Mouse (Mus musculus) cerebellum, adult 2 months (tissue): ENCODE measurements around the gene Pygb. TPM values are rescaled to one million over a fixed set of nuclear protein-coding genes. Genes with fewer than 3 reads are reported as not detected.

Experiments used
- DNase-seq, 2 experiments: peaks; one replicate each; pipeline ENCODE4 v3.0.0; 2021
- H3K27ac ChIP-seq: fragments of 200-500 bp; 2 replicates; pipeline ENCODE4 v1.5.1; 2012; ENCODE audit warnings: low read length, control low read depth, inconsistent platforms; ENCODE audit not compliant: insufficient read depth
- H3K27me3 ChIP-seq: fragments of 200-500 bp; 2 replicates; pipeline ENCODE4 v1.6.1; 2012; ENCODE audit warnings: inconsistent platforms, mild to moderate bottlenecking, low read length, moderate library complexity; ENCODE audit not compliant: control insufficient read depth, insufficient read depth
- H3K4me1 ChIP-seq: fragments of 200-500 bp; 2 replicates; pipeline ENCODE4 v1.6.1; 2011; ENCODE audit warnings: low read length; ENCODE audit not compliant: control insufficient read depth, insufficient read depth
- H3K4me3 ChIP-seq: fragments of 200-500 bp; replicated peaks from 2 replicates; pipeline ENCODE3; 2011; ENCODE audit warnings: mild to moderate bottlenecking, low read depth, low read length, control low read depth; ENCODE audit not compliant: insufficient read depth
- CTCF ChIP-seq: fragments of 200-500 bp; IDR thresholded peaks from 2 replicates; pipeline ENCODE4 v1.5.1; 2011; ENCODE audit warnings: low read depth, mild to moderate bottlenecking, control low read depth, low read length, moderate library complexity, borderline replicate concordance; ENCODE audit not compliant: insufficient read depth
- POLR2A ChIP-seq: fragments of 200-500 bp; IDR thresholded peaks from 2 replicates; pipeline ENCODE4 v1.6.1; 2011; ENCODE audit warnings: low read length, control low read depth, borderline replicate concordance; ENCODE audit not compliant: insufficient read depth
- WGBS: fragments of 180-500 bp; shearing (Covaris S2); methylation state at CpG from one replicate; pipeline ENCODE4 v1.1.7; 2018; 5-methylcytosine and 5-hydroxymethylcytosine counted together
- polyA plus RNA-seq: library from polyadenylated mRNA; depleted of rRNA; stranded (reverse); fragments of >200 nt; gene quantifications from 2 replicates; pipeline ENCODE4 v1.2.3, GENCODE M21; 2012

Gene Pygb
- polyA plus RNA-seq, 1 experiment = 144 TPM

DNA sequence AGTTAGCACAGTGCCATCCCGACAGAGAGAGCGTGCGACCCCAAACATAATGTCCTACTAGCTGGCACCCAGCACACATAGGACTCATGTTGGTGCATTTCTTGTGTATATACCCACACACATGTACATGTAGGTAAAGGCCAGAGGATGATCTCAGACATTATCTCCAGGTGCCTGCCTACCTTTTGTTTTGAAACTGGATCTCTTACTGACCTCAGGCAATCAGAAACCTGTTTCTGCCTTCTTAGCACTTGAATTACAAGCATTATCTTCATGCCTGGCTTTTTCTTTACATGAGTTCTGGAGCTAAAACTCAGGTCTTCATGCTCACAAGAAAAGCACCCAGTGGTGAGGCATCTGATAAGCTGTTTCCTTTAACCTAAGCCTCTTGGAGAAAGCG, 49.4 kb downstream of the Pygb start:
- Histone ChIP-seq H3K27me3 (no peaks in the 10 kb centered on the region), H3K4me3 (no peak overlapping the region), H3K27ac (no peak overlapping the region), H3K4me1 (peaks cover 10% of the 10 kb centered on the region)
- no peak for DNase-seq
- TF ChIP-seq CTCF = no peak
- TF ChIP-seq POLR2A = no peak
- 97% methylated on average over 4 of the region's 4 CpGs for WGBS

DNA sequence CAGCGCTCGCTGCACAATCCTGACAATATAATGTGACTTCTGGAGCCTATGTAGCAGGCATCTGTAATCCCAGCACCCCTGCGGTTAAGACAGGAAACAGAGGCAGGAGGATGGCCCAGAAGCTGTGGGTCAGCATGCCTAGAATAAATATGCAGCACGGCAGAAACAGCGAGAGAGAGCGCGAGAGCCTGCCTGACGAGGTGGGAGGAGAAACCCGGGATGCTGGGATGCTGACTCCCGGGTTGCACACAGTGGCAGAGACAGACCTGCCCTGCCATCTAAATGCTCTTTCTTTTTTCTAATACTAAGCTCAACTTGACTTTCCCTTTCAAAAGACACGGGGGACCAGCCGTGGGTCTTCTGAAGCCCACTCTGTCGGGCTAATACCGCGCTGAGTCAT, 50.4 kb downstream of the Pygb start:
- H3K4me3 ChIP-seq = no peak overlapping the region
- no peak for TF ChIP-seq CTCF
- TF ChIP-seq POLR2A = no peak
- DNase-seq = no peak
- 72% methylated on average over 15 of the region's 15 CpGs for WGBS
- H3K27me3 ChIP-seq = no peaks in the 10 kb centered on the region
- peaks cover 4% of the 10 kb centered on the region for H3K4me1 ChIP-seq
- no peak overlapping the region for H3K27ac ChIP-seq

DNA sequence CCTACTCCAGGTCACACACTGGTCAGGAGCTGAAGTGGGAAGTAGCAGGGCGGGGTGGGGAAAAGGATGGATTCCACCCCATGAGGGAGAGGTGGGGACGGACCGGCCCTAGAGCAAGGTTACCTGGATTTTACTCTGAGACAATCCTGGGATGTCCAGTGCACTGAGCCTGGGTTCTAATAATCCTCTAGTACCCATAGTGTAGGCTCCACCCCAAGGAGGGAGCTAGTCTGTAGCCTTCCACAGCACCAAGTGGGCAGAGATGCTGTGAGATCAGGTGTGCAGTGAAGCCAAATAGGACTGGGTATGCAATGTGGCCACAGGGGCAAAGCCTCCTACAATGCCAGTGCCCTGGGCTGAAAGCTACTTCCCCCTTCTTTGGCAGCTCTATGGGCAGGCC, 51.2 kb downstream of the Pygb start:
- DNase-seq = no peak
- WGBS = 98% methylated on average over 3 of the region's 3 CpGs
- Histone ChIP-seq H3K27me3 (no peaks in the 10 kb centered on the region), H3K4me1 (no peaks in the 10 kb centered on the region), H3K4me3 (no peak overlapping the region), H3K27ac (no peak overlapping the region)
- TF ChIP-seq POLR2A (no peak), CTCF (no peak)

DNA sequence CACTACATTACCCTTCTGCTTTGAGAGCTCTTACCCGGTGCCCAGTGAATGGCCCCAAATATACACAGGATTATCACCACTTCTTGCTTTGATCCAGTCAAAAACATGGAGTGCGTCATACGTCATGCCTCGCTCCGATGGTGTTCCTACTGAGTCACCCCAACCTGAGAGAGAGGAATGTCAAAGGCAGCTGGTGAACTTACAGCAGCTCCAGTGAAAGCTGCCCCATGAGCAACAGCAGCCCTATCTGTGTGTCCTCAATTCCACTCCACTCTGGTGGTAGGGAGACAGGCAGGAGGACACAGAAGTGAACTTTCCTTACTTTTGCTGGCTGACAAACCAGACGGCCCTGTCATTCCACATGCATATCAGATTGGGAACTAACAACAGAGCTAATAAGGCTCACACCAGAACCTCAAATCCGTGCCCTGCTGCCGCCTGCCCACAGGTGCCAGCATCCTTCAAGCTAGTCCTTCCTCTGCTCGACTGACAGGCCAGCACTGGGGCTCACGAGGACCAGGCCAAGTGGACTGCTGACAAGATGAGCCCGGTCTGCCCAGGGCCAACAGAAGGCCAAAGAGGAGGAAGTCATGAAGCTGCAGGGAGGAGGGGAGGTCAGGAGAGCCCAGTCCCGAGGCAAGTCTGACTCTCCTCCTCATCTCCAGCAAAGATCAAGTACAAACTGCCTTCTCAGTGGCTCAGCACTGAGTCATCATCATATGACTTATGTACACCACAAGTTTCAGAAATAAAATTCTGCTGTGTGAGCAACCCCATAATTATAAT, 53.3 kb downstream of the Pygb start:
- Histone ChIP-seq H3K4me3 (no peak overlapping the region), H3K27ac (no peak overlapping the region), H3K27me3 (no peaks in the 10 kb centered on the region), H3K4me1 (no peaks in the 10 kb centered on the region)
- TF ChIP-seq CTCF (no peak), POLR2A (no peak)
- WGBS = 45% methylated on average over 12 of the region's 12 CpGs
- DNase-seq = peak in 1 of 2 experiments; percentile 29

DNA sequence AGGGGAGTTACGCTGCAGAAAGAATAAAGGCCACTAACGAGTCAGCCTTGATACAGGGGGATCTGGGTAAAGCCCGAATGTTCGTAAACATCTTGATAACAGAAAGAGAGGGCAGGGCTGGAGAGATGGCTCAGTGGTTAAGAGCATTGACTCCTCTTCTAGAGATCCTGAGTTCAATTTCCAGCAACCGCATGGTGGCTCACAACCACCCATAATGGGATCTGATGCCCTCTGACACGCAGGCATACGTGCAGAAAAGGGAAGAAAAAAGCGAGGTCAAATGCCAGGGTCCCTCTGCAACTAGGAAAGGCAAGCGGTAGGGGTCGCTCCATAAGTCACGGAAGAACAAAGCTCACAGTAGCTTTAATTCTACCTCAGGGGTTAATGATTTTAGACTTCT, 54.6 kb downstream of the Pygb start:
- Histone ChIP-seq H3K27ac (no peak overlapping the region), H3K4me3 (no peak overlapping the region), H3K27me3 (no peaks in the 10 kb centered on the region), H3K4me1 (no peaks in the 10 kb centered on the region)
- DNase-seq = no peak
- TF ChIP-seq CTCF (no peak), POLR2A (no peak)
- 81% methylated on average over 11 of the region's 11 CpGs for WGBS

DNA sequence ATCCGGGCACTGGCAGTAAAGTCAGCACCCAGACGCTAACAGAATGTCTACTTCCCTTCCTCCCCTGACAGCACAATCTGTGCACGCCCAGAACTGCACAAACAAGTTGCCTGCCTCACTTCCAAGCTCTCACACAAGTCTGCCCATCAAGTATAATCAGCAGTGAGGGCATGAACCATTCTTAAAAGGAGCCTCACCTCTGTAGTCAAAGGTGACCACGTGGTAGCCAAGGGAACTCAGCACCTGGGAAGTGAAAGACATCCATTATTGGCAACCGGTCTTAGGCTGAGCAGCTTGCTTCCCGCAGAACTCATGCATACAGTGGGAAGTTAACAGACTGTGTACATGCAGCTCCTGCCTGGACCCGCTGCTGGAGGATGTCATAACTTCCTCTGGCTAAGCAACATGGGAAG, 55.5 kb downstream of the Pygb start:
- no peak for TF ChIP-seq POLR2A
- TF ChIP-seq CTCF = no peak
- DNase-seq = no peak
- Histone ChIP-seq H3K4me1 (no peaks in the 10 kb centered on the region), H3K27ac (no peak overlapping the region), H3K4me3 (no peak overlapping the region), H3K27me3 (no peaks in the 10 kb centered on the region)
- WGBS = 73% methylated on average over 7 of the region's 7 CpGs

DNA sequence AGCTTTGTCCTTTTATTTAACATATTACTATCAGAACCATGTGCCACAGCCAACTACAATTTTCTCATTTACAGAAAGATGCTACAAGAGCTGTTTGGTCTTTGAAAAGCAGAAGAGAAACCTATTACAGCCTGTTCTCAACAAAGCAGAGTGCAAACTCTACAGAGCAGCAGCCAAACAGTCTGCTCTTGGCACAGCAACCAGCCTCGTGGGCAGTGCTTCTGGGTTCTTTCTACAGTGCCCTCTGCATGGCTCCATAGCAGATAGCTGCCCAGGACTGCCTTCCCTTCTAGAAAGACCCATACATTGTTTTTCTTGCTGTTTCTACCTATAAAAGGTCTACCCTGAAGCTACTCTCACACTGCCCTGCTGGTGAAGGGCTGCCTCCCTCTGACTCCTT, 58.3 kb downstream of the Pygb start:
- 6% methylated on average over 1 of the region's 1 CpGs for WGBS
- H3K4me1 ChIP-seq = peaks cover 3% of the 10 kb centered on the region; the same call in 1 of the 2 replicates
- H3K27ac ChIP-seq = peak overlapping the region; percentile 67; the same call in 1 of the 2 replicates
- TF ChIP-seq CTCF = no peak
- TF ChIP-seq POLR2A = no peak
- no peak overlapping the region for H3K4me3 ChIP-seq
- H3K27me3 ChIP-seq = no peaks in the 10 kb centered on the region
- DNase-seq = peak in 1 of 2 experiments; percentile 36

DNA sequence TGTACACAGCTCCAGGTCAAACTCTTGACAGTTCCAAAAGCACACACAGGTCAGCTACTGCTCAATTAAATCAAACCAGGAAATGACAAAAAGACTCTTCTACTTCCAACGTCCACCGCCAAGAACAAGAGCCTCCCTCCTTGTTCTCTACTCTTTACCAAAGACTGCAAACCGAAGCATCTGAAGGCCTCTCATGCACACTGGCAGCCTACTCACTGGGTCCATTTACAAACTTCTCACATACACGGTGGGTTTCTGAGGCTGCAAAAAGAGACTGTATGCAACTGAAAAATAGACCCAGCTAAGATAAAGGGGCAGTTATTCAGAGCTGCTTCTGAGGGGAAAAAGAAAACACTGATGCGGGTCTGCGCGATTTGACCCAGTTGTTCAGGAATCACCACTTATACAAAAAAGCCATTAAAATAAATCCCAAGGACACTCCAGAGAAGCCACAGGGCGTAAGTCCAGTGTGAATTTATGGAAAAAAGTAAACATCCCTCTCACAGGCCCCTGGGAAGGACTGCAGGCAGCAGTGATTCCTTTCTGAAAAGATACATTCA, 61.0 kb downstream of the Pygb start:
- no peak for DNase-seq
- Histone ChIP-seq H3K27me3 (no peaks in the 10 kb centered on the region), H3K4me3 (no peak overlapping the region), H3K4me1 (peaks cover 3% of the 10 kb centered on the region; the same call in 1 of the 2 replicates), H3K27ac (peak overlapping the region; percentile 36; the same call in 1 of the 2 replicates)
- TF ChIP-seq CTCF (no peak), POLR2A (no peak)
- 84% methylated on average over 8 of the region's 8 CpGs for WGBS
